Mouse (Mus musculus): ENCODE measurements around the gene Cd247.
A peak's percentile ranks its signal among the peaks of the same experiment; 100 is the strongest.

The Cd247 gene

DNA sequence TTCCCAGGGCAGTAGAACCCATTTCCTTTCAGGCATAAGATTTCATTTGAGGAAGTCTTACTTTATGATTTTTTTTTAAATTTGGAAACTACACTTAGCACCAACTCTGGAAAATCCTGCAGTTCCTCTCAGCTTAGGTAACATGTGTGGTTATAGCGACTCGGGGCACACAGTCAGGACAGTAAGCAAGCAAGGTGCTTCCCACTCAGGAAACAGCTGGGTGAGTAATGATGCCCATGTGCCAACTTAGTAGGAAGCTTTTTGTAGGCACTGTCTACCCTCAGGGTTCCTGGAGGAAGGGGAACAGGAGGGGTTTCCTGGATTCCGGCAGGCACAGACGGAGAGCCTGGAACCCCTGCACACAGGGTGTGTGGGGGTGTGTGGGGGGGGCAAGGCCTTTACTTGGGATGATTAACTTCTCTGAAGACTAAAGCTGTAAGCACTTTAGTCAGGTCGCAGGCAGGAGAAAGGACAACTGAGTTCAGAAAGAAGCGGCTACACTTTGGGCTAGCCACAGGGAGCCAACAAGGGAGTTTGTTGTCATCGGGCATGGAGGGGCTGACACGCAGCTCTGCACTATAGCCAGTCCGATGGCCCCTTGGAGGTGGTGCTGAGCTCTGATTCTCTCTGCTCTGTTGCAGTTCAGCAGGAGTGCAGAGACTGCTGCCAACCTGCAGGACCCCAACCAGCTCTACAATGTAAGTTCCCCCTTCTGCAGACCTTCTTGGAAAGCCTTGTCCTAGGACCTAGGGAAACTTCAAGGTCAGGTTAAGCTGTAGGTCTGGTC, 67.5 kb downstream of the Cd247 start:
- no peak for DNase-seq

DNA sequence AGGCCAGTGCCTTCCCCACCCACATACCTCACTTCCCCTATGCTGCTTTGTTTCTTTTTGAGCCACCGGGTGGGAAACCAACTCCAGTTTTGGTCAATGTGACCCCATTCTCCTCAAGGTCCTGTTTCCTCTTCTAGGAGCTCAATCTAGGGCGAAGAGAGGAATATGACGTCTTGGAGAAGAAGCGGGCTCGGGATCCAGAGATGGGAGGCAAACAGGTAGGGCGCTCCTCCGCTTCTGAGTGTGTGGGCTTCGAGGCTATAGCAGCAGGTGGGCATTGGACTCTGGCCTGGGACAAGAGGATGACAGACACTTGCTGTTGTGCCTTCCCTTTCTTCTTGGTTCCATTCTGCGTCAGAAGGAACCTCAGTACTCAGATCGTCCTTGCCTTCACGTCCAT, 68.8 kb downstream of the Cd247 start:
- no peak for DNase-seq

DNA sequence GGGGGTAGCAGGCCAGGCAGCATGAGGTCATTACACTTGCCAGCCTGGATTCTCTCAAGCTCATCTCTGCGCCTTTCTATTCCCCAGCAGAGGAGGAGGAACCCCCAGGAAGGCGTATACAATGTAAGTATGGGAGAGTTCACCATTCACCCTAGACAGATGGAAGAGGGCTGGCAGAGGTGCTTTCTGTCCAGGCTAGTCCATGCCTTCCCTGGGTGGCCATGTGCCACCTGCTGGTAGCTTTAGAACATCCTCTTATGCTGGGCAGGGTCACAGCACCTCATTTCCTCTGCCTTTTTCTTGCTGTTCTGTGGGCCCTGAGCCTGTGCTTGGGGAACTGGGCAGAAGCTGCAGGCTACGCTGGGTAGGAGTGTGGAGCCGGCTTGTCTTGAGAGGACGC, 69.9 kb downstream of the Cd247 start:
- DNase-seq: no peak

DNA sequence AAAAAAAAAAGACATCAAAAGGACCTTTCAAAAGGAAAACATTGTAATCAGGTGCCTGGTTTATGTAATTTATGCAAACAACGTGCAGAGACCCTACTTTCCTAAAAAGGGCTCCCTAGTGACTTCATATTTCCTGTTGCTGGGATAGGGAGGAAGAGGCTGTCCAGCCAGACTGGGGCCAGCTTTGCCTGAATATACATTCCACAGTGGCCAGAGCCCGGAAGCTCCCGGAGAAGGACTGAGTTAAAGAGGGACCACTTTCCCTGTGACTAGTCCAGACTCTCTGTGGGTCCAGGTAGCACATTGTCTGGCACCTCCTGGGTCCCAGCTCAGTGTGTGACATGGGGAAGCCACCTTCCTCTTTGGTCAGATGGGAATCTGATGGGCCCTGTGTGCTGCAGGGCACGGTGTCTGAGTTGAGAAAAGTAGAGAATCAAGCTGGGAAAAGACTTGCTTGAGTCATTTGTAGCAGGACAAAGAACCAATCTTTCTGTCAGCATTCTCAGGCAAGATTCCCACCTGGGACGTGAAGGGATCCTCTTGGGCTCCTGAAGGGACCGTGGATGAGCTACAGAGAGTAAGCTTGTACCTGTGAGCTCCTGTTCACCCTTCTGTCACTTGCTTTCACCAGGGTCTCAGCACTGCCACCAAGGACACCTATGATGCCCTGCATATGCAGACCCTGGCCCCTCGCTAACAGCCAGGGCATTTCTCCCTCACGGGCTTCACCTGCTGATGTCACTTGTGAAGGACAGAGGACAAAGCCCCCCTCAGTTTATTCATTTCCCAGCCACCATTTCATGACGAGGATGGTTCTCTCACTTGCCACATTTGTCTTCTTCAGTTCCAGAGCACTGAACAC, 72.1 kb downstream of the Cd247 start:
- DNase-seq: no peak

DNA sequence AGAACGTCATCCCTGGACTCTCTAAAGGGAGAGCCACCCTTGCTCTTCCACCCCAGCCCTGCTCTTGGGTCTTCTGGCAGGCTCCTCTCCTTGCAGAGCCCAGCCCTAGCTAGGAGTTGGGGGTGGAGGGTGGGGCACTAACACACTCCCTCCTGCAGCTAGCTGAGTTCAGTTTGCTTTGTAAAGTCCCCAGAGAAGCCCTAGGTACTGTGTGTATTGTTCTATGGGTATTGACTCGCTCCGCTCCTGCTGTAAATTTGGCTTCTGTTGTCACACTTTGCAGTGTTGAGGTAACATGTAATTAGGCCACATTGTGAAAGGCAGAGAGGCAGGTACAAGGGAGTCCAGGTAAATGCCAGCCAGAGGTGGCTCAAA, 72.7 kb downstream of the Cd247 start:
- no peak for DNase-seq

DNA sequence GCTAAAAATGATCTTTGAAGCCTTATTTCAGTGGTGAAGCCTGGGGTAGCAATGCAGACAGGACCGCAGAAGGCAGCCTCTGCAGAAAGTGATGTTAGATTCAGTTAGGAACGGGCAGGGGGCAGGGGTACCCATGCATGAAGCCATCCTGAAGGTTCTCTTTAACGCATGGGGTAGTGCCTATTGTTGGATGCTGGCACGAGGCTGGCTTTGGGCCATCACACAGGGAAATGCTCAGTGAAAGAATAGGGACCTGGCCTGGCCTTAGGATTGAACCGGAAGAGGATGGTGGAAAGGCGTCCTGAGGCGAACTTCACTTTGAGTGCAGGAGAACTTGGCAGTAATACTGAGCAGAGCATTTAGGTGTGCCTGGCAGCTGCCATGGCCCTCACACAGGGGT, 73.6 kb downstream of the Cd247 start:
- DNase-seq: no peak

DNA sequence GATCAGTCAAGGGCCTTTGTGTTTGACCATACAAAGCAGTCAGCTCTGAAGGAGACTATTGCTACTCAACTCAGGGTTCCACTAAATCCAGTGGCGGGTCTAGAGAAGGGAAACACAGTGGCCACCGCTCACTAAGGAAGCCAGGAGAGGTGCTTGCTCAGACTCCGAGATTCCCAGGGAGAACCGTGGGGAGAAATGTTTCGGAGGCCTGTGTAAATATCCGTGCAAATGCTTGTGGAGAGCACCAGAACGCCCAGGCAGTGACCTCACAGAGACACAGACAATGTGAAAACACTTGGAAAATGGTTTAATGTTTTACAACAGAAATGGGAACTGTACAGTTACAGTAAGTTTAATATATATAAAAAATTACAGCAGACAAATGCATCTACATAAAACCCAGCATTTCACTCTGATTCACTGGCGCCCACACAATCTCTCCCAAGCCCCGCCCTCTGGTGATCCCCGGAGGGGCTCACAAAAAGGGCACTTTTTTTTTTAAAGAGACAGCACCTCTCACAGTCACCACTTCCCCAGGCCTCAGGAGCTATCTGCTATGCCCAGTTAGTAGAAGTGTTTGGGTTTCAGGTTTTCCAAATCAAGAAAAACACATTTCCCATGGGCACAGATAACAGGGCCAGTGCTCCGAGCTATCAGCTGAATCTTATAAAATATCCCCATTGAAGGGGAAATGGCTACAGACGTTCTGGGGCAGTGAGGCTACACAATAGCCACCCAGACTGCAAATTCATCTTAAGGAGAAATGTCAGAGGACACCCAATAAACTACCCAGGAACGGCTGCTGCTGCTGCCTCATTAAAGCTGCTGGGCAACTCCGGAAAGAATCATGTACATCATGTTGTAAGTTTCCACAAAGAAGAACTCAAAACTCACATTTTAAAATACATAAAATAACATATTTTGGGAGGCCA, 76.6 kb downstream of the Cd247 start:
- no peak for DNase-seq

DNA sequence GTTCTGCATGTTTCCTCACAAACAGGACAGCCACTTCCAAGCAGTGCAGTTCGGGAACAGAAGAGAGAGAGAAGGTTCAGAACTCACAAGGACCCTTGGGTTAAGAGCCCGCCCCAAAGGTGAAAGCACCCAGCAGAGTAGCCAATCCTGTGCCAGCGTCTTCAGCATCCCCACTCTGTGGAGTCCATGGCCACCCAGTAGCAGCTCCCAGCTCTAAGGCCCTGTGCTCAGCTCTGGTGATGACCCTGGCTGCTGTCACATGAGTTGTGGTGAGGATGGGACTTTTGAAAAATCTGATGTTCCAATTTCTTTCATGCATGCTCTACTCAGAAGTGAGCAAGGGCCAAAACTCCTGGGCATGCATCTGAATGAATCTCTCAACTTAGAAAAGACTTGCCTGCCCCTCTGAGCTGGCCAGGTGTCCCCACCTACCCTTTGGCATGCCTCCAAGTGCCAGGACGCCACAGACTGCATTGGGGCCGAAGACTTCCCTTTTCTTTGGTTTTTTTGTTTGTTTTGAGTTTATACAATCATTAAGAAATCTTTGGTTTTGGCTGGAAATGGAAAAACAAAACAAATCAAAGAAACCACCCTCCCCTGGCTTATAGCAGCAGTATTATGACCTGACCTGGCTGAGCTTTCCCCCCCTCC, 78.3 kb downstream of the Cd247 start:
- DNase-seq: no peak

DNA sequence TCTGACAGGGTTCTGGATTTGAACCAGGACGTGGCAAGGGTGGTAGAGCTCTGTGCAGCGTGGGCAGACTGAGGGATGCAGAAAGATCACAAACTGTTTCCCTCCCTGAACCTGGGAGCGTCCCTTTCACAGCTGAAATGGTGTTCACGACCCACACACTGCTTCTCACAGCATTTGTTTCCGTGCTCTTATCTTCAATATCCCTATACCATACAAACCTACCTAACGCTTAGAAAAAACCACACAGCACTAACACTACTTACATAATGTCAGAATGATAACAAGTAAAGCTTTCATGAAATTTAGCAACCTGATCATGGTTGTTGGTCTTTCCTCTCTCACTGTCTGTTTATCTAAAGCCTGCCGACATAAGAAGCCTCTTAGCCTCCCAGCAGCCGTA, 80.2 kb downstream of the Cd247 start:
- DNase-seq: no peak

DNA sequence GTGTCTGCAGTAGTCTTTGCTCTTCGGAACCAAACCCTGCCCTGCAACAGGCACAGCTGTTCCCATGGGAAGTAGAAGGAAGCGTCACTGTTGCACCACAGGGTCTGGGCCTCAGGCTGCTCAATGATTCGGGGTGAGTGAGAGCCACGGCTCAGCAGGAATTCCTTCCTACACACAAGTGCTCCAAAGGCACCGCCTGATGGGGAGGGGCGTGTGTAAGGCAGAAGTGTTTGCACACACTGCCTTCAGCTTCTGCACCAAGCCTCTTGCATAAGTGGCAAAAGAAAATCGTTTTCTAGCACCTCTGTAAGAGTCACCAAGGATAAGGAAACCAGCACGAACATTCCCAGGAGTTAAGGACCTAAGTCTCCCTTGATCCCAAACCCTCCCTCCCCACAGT, 86.2 kb downstream of the Cd247 start:
- DNase-seq: no peak

DNA sequence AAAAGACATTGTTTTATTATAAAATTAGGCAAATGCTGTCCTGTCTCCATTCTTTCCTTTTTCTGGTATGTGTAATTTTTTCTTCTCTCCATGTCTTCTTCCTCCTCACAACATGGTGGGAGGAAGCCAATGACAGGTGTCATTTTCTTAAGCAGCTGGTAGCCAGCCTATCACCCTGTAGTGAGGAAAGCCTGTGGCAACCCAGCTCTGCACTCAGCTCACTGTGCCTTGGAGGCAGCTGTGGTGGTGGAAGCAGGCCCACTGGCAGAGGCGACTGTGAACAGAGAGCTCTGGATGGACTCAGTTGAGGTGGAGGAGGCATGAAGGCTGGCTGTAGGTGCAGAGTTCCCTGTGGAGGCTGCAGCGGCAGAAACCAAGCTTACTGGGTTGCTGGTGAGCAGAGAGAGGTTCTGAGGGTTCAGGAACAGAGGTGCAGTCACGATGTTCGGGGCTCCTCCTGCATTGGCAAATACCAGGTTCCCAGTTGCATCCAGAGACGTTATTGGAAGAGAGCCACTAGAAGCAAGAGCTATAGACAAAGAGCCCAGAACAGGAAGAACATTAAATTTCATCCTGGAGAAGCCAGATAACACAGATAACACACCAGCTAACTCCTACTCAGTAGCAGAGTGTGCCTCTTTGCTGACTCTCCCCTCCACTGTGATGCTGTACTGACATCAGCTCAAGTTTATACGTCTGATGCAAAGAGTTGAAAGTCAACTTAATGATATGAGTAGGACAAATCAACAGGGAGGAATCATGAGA, 87.2 kb downstream of the Cd247 start:
- no peak for DNase-seq

DNA sequence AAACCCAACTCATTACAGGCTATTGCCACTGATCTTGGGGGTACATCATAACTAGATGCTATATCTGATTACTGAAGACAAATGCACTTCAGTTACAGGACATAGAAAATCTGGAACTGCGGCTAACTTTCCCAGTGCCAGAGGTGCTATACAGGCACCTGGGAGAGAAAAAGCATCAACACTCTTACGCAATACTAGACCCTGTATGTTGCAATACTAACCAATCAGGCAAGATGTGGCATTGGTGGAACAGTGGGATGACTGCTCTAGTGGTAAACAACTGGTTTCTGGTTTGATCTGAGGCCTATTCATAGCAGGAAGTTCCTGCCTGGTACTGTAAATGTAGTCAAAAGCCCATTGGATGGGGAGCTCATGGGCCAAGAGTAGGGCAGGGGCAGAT, 90.3 kb downstream of the Cd247 start:
- no peak for DNase-seq

DNA sequence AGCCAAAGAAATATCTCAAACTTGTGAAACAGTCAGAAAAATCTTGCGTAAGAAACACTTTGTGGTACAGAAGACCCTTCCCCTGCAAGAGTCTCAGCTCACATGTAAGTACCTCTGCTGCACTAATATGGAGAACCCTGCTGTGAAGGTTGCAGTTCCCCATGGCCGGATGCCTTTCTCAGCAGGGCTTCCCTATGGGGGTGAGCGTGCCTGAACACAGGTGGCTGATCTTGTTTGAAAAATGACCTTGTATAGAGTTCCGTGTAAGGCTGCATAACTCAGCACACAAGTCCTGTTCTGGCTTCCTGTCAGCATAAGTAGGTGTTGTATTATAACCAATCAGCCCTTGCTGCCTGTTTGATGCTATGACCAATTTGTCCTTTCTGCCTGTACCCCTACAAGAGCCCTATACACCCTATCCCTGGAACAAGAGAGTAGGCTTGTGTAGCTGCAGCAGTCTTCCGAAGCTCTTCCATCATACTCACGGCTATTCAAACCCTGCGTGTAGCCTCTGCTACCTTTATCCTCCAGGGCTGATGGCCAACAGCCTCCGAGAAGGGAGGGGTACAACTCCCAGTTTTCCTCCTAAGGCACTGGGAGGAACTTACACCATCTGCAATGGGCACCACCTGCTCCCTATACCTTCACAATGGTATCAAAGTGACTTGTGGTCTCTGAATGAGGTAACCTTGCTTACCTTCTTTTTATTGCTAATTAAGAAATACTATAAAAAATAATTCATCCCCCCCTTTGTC, 93.8 kb downstream of the Cd247 start:
- DNase-seq: no peak

DNA sequence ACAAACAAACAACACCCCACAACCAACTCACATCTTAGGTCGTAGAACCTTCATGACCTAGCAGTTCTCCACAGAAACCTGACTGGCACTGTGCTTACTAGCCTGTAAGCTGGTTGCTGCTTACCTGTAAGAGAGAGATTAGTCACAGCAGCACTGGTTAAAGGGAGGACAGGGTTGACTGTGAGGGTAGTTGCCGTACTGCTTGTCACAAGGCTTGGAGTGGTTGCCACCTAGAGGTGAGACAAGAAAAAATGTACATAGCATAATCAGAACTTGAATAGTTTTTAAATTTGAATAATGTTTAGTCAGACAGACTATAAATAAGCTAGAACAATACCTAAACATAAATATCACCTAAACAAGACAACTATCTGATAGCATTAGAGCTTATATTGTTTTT, 103.2 kb downstream of the Cd247 start:
- DNase-seq: no peak

DNA sequence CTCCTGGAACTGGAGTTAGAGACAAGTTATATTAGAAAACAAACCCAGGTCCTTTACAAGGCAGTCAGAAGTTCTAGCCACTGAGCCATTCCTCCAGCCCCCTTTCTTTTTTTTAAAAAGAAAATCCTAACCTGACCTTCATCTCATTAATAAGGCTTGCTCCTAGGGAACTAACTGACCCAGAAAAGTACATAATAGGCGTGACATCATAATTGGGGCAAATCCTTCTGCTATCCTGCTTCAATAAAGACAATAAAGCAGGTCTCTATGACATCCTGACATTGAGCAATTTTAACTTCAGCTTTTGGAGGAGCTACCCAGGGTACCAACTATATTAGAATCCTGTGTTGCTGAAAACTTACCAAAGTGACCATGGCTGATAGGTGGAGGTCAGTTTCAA, 115.1 kb downstream of the Cd247 start:
- no peak for DNase-seq

DNA sequence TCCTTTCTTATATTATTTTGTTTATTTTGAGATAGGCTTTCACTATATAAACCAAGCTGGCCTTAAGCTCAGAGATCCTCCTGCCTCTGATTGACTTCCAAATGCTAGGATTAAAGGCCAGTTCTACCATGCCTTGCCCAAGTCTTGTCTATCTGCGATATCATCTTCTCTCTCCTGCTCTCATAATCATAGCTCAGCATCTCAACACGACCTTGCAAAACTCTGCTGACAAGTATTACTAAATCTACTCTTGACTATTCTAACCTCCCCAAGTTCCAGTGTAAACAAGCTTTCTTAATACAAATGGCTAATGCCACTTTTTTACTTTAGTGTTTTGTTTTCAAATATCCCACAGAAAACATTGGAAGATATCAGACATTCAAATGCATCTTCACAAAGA, 119.7 kb downstream of the Cd247 start:
- DNase-seq: no peak

DNA sequence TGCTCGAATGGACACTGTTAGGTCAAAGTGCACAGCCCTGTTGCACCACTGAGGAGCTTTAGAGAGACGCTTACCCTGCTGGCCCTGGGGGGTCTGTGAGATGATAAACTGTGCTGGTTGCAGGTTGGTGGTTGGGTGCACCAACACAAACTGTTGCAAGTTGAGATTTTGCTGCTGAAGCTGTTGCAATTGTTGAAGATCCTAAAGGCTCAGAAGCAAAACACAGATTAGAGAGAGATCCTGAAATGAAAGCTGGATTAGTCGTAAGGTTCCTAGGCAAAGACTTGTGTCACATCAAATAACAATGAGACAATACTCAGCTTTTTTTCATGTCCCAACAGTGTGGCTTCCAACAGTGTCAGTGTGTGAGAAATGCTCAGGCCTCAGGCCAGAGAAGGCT, 120.3 kb downstream of the Cd247 start:
- DNase-seq: no peak

DNA sequence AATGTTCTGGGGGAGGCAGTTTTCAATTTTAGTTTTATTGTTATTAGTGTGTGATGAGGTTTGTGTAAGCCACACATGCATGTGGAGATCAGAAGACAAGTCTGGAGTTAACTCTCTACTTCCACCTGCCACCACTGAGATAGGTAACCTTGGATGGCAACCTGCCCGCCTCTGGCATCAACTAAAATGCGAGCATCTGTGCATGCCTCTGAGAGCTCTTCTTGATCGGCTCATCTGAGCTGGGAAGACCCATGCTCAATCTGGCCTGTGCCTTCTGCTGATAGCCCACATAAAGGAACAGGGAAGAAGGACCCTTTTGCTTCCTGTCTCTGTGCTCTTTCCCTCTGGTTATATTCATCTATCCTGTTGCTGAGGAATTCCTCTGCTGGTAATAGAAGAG, 121.0 kb downstream of the Cd247 start:
- peak; percentile 5 for DNase-seq

DNA sequence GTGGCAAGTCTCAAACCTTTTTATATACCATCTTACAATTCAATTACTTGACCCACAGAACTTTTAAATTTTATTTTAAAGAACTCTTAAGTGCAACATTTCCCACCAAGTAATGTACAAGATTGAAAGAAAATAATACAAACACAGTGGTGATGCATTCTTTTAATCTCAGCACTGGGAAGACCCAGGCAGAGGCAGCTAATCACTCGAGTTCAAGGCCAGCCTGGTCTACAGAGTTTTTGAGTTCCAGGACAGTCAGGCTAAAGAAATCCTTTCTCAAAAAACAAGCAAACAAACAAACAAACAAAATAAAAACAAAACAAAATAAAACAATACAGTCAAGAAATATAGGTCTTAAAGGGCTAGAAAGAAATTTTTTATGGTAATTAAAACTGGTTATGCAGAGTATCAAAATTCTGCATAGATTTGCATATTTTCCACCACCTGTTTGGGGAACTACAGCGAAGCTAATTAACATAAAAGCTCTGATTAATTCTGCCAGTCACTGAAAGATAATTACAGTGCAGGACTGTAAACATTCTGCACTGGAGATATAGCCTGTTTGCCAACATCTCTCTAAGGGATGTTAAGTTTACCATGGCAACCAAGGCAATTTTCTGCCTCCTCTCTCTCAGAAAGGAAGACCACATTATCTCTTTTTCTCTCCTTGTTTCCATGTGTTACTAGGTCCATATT, 125.4 kb downstream of the Cd247 start:
- no peak for DNase-seq

DNA sequence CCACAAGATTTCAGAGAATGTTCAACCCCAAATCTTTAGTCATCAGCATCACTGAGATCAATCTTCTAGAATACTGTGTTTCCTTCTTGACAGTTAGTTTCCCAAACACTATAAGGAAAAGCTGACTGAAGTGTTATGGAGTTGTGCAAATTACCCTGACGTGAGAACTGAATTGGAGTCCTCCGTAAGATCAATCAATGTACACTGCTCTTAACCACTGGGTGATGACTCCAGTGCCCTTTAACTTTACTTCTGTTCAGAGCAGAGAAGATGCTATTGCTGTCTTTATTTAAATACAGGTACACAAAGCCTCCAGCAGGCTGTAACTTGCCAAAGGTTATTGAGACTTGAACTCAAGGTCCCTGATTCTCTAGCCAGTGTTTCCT, 125.9 kb downstream of the Cd247 start:
- no peak for DNase-seq

DNA sequence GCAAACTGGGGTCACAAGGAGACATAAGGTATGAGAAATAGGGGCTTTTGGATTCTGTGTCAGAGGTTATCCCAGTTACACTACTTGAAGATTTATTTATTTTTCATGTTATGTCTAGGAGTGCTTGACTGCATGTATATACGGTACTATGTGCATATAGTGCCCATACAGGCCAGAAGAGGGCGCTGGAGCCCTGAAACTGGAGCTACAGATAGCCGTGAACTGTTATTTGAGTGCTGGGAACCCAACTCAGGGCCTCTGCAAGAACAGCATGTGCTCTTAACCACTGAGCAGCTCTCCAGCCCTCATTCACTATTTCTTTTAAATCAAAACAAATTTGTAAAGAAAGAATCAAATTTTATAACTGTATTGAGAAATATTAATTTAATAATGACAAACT, 132.5 kb downstream of the Cd247 start:
- DNase-seq: no peak

Data from layer of hippocampus, adult 9-11 months (tissue).